Mouse (Mus musculus): ENCODE data around the gene Ccdc144b. TPM values are rescaled to one million over a fixed set of nuclear protein-coding genes. Genes with fewer than 3 reads are reported as not detected.

The Ccdc144b gene
- polyA plus RNA-seq, 2 experiments from 2014 or later, result not detected

Other genes with a start within 250 kb of the Ccdc144b start
- gene Dcun1d1, start 116.1 kb downstream of the Ccdc144b start, polyA plus RNA-seq (2017; shearing (Covaris generic)), result 100 to 1,000 TPM; 110 to 118 TPM
- 10 to 100 TPM; 12.8 to 20.5 TPM for gene Mccc1, start 52.9 kb downstream of the Ccdc144b start, polyA plus RNA-seq (2017; shearing (Covaris generic))
- gene Acad9, start 12.4 kb upstream of the Ccdc144b start, polyA plus RNA-seq (2017; shearing (Covaris generic)), result 10 to 100 TPM; 39.5 to 41.5 TPM
- 1 to 10 TPM; 4.6 to 7.3 TPM for gene D3Ertd254e, start 97.5 kb upstream of the Ccdc144b start, polyA plus RNA-seq (2017; shearing (Covaris generic))
- not detected for gene Qrfpr, start 168.8 kb upstream of the Ccdc144b start, polyA plus RNA-seq (2017; shearing (Covaris generic))

Measured in activated CD4-positive, CD25-positive, alpha-beta regulatory T cell, adult 4 months (primary cell).